Mouse (Mus musculus) lung, embryonic 15.5 days (tissue): Measurements from ENCODE around the gene Srebf2. TPM values are rescaled to one million over a fixed set of nuclear protein-coding genes. Genes with fewer than 3 reads are reported as not detected.

Experiments
- ATAC-seq: fragments of 200-750 bp; cut with Nextera tagmentation; 2 replicates; pipeline ENCODE4 v1.8.0; 2017; ENCODE audit warnings: moderate number of reproducible peaks, borderline replicate concordance; ENCODE audit not compliant: low FRiP score, low TSS enrichment; ENCODE audit errors: extremely low read depth
- H3K27ac ChIP-seq: fragments of 300-500 bp; sonication (generic); 2 replicates; pipeline ENCODE4 v1.5.1; 2015; ENCODE audit warnings: moderate library complexity, mild to moderate bottlenecking, inconsistent platforms
- H3K27me3 ChIP-seq: fragments of 300-500 bp; sonication (generic); 2 replicates; pipeline ENCODE4 v1.6.1; 2015; ENCODE audit warnings: inconsistent platforms
- H3K36me3 ChIP-seq: fragments of 300-500 bp; sonication (generic); 2 replicates; pipeline ENCODE4 v1.6.1; 2015; ENCODE audit warnings: inconsistent platforms
- H3K4me1 ChIP-seq: fragments of 300-500 bp; sonication (generic); 2 replicates; pipeline ENCODE4 v1.6.1; 2015; ENCODE audit warnings: inconsistent platforms
- H3K4me2 ChIP-seq: fragments of 300-500 bp; sonication (generic); 2 replicates; pipeline ENCODE4 v1.6.1; 2015; ENCODE audit warnings: inconsistent platforms, mild to moderate bottlenecking, moderate library complexity
- H3K4me3 ChIP-seq: fragments of 300-500 bp; sonication (generic); 2 replicates; pipeline ENCODE4 v1.5.1; 2015; ENCODE audit warnings: mild to moderate bottlenecking, inconsistent platforms
- H3K9ac ChIP-seq: fragments of 300-500 bp; sonication (generic); 2 replicates; pipeline ENCODE4 v1.6.1; 2015; ENCODE audit warnings: inconsistent platforms
- H3K9me3 ChIP-seq: fragments of 300-500 bp; sonication (generic); 2 replicates; pipeline ENCODE4 v1.6.1; 2016; ENCODE audit warnings: inconsistent platforms
- WGBS: fragments of 180-500 bp; shearing (Covaris S2); methylation state at CpG from one replicate; pipeline ENCODE4 v1.1.7; 2015; 5-methylcytosine and 5-hydroxymethylcytosine counted together
- polyA plus RNA-seq: library from polyadenylated mRNA; unstranded; fragments of >200 nt; fragmentation: Nextera tagmentation; extraction: Ambion mirVana; gene quantifications from 2 replicates; pipeline ENCODE4 v1.2.1, GENCODE M21; 2015

Srebf2 gene
- polyA plus RNA-seq, 1 experiment from 2014 or later, result 132 TPM

DNA sequence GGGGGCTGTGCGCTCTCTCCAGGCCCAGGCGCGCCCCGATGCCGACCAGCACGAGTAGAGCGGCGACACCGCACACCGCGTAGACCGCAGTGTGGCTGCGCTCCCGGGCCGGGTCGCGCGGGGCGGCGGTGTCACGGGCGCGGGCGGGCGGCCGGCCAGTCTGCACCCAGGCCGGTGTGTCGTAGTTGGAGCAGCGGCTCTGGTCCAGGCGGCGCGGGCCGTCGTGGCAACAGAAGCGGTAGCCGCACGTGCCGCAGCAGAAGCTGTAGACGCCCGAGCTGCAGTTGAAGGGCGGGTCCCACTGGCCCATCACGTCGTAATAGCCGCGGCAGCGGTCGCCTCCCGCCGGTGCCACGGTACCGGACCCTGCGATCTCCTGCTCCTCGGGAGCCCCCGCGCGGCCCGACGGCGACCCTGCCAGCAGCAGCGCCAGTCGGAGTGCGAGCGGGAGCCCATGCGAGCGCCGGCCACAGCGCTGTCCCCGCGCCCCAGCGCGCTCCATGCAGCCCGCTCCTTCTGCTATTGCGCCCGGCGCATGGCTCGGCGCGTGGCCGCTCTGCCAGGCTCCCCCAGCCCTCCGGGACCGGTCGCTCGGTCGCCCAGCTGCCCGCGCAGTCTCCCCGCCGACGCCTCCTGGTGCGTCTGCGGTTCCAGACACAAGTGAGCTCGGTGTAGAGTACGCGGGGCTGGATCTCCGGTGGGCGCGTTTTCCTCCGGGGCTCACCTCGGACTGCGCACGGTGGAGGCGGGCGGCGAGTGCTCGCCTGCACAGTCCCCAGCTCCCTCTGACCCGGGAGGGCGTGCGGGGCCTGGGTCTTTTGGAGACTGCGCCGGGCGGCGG, 65.2 kb downstream of the Srebf2 start:
- peak overlapping the region; percentile 29; the same call in 1 of the 2 replicates for H3K9ac ChIP-seq

DNA sequence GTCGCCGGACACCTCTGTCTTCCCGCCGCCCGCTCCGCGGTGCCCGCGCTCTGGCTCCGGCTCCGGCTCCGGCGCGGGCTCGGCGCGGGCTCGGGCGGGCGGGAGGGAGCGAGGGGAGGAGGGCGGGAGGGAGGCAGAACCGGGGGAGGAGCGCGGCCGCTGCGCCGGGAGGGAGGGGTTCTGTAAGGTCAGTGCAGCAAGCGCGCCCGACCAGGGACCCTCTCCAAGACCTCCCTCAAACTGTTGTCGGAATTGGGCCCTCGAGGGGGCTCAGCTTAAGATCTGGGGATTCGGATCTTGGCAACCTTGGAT, 65.7 kb downstream of the Srebf2 start, which contains the start of gene Shisa8:
Gene Shisa8, minus strand, starts transcription at position 64 of the 312 bp plus-strand sequence.
- no peak for ATAC-seq
- Histone ChIP-seq H3K4me1 (peaks cover 21% of the 10 kb centered on the region), H3K27me3 (peaks cover 94% of the 10 kb centered on the region), H3K9me3 (no peaks in the 10 kb centered on the region), H3K27ac (no peak within 1 kb of the TSS), H3K4me3 (peak within 1 kb of the TSS; percentile 44), H3K4me2 (peak within 1 kb of the TSS; percentile 85), H3K36me3 (no peaks in the 10 kb centered on the region), H3K9ac (peak within 1 kb of the TSS; percentile 29; the same call in 1 of the 2 replicates)
- 0% methylated on average over 11 of the region's 34 CpGs for WGBS

More for the DNA sequence above, 65.2 kb downstream of the Srebf2 start:
- peak overlapping the region; percentile 85 for H3K4me2 ChIP-seq
- no peak overlapping the region for H3K27ac ChIP-seq
- peaks cover 23% of the 10 kb centered on the region for H3K4me1 ChIP-seq
- peak overlapping the region; percentile 44 for H3K4me3 ChIP-seq
- peak; percentile 52; the same call in 1 of the 2 replicates for ATAC-seq
- peaks cover 97% of the 10 kb centered on the region for H3K27me3 ChIP-seq
- H3K9me3 ChIP-seq, result no peaks in the 10 kb centered on the region
- under 1% methylated on average over 107 of the region's 112 CpGs for WGBS
- no peaks in the 10 kb centered on the region for H3K36me3 ChIP-seq

DNA sequence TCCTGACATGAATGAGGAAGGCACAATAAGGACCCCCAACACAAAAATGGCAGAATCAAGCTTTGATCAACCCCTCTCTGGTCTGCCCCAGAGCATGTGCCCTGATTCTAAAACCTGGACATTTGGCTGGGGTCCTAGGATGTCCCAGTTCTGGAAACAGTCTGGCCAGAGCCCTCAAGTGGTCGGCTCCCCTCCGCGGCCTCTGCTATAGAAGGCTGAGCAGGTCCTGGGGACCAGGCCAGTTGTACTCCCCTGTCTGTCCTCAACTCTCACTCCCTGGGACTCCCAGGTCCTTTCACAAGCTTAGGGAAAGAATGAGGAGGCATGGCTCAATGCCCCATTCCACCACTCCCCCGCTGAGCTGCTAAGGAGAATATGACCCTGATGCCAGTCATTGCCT, 66.2 kb downstream of the Srebf2 start:
- no peak for ATAC-seq
- Histone ChIP-seq H3K9me3 (no peaks in the 10 kb centered on the region), H3K36me3 (no peaks in the 10 kb centered on the region), H3K4me2 (peak overlapping the region; percentile 85; the same call in 1 of the 2 replicates), H3K4me3 (peak overlapping the region; percentile 44; the same call in 1 of the 2 replicates), H3K9ac (no peak overlapping the region), H3K27ac (no peak overlapping the region), H3K27me3 (peaks cover 89% of the 10 kb centered on the region), H3K4me1 (peaks cover 21% of the 10 kb centered on the region)
- 9% methylated on average over 4 of the region's 4 CpGs for WGBS

DNA sequence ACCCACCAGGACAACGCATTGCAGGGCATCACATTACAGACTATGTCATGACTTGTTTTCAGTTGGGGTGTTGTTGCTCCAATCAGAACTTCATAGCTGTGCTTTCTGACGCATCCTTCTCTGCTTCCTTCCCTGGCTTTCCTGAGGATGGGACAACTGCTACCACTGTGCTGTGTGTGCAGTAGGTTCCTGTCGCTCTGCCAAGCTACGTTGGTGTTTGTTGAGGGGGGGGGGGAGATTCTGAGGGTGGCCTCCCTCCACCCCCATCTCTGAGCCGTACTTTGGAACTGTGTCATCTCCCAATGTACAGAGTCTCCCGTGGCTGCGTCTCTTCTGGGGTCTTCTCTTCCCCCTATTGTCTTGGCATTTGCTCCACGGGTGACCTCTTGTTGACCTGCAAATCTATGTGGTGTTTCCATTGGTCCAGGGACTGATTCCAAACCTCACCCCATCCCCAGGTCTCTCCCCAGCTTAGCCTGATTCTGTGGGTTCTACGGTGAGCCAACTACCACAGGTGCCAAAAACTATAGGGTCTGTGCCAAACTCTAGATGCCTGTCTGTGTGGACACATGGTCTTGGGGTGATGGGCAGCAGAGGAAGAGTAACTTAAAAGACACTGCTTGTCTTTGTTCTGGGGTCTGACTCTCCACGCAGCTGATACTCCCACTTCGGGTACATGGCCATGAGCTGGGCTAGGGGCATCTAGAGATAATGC, 68.5 kb downstream of the Srebf2 start:
- no peak for ATAC-seq
- no peaks in the 10 kb centered on the region for H3K9me3 ChIP-seq
- peaks cover 21% of the 10 kb centered on the region for H3K4me1 ChIP-seq
- WGBS, result 31% methylated on average over 11 of the region's 11 CpGs
- no peak overlapping the region for H3K4me2 ChIP-seq
- no peaks in the 10 kb centered on the region for H3K36me3 ChIP-seq
- H3K27ac ChIP-seq, result no peak overlapping the region
- H3K9ac ChIP-seq, result no peak overlapping the region
- H3K4me3 ChIP-seq, result no peak overlapping the region
- peaks cover 77% of the 10 kb centered on the region for H3K27me3 ChIP-seq

DNA sequence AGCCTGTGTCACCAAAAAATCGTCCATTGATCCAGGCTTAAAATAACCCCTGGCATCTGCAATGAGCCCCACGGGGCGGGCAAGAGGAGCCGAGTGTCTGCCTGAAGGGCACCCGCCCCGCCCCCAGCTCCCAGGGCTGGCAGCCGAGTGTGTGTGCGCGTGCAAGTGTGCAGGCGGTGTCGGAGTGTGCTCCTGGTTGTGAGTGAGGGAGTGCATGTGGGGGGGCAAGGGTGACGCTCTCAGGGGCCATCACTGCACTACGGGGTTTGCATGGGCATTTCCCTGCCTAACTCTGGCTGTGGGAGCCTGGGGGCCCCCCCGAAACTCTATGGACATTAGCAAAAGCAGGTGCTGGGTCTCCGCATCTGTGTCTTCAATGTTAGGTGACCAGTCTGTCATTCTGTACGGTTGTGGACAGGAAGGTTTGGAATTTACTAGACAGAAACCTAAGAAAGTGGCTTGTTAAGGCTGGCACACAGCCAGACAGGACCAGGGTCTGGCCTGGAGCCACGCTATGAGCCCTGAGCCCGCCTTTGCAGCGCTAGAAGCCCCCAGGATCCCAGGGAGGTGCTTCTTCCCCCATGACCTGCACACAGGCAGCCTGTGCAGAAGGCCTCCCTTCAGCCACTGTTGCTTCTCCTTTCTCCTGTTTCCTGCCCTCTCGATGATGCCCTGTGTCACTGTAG, 69.3 kb downstream of the Srebf2 start:
- no peak overlapping the region for H3K27ac ChIP-seq
- peaks cover 69% of the 10 kb centered on the region for H3K27me3 ChIP-seq
- H3K36me3 ChIP-seq, result no peaks in the 10 kb centered on the region
- WGBS, result 44% methylated on average over 20 of the region's 20 CpGs
- H3K4me2 ChIP-seq, result no peak overlapping the region
- H3K9me3 ChIP-seq, result no peaks in the 10 kb centered on the region
- no peak overlapping the region for H3K4me3 ChIP-seq
- H3K4me1 ChIP-seq, result peaks cover 21% of the 10 kb centered on the region
- ATAC-seq, result no peak
- H3K9ac ChIP-seq, result no peak overlapping the region

DNA sequence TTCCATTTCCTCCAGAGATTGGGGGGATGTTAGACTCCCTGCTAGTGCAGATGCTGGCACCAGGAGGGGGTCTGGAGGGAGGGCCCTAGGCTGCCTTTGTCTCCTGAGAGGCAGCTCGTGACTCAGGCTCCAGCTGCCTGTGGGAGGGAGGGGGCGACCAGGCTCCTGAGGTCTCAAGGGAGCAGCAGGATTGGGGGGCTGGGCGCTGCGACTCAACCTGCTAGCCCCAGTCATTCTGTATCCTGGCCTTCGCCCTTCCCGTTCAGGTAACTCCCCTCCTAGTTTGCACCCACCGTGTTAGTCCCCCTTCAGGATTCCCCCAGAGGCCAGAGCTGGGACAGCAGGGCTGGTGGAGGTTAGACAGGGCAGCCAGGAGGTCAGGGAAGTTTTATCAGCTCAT, 70.1 kb downstream of the Srebf2 start:
- WGBS, result 24% methylated on average over 7 of the region's 7 CpGs
- no peak overlapping the region for H3K4me2 ChIP-seq
- H3K4me1 ChIP-seq, result peaks cover 14% of the 10 kb centered on the region
- H3K4me3 ChIP-seq, result no peak overlapping the region
- H3K27ac ChIP-seq, result no peak overlapping the region
- H3K36me3 ChIP-seq, result no peaks in the 10 kb centered on the region
- H3K9ac ChIP-seq, result no peak overlapping the region
- H3K27me3 ChIP-seq, result peaks cover 62% of the 10 kb centered on the region
- ATAC-seq, result no peak
- no peaks in the 10 kb centered on the region for H3K9me3 ChIP-seq

DNA sequence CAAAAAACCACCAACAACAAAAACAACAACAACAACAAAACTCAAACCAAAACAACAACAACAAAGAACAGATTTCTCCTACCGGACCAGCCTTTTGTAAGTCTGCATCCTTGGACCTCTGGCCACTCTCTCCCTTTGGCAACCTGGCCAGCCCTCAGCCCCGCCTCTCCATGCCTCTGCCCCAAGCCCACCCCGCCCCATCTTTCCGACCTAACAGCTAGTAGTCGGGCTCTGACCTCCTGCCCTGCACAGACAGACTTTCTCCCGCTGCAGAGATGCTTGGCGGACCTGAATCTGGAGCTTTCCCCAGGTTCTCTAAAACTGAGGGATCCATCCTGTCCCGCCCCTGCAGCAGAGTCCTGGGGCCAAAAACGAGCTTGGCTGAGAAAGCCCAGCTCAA, 71.0 kb downstream of the Srebf2 start:
- H3K9me3 ChIP-seq, result no peaks in the 10 kb centered on the region
- H3K36me3 ChIP-seq, result no peaks in the 10 kb centered on the region
- no peak overlapping the region for H3K4me3 ChIP-seq
- ATAC-seq, result no peak
- no peak overlapping the region for H3K27ac ChIP-seq
- 29% methylated on average over 9 of the region's 9 CpGs for WGBS
- peaks cover 55% of the 10 kb centered on the region for H3K27me3 ChIP-seq
- 0 out of 2 replicates have a peak, but pooled peaks cover 6% of the 10 kb centered on the region for H3K4me1 ChIP-seq
- H3K9ac ChIP-seq, result no peak overlapping the region
- no peak overlapping the region for H3K4me2 ChIP-seq

DNA sequence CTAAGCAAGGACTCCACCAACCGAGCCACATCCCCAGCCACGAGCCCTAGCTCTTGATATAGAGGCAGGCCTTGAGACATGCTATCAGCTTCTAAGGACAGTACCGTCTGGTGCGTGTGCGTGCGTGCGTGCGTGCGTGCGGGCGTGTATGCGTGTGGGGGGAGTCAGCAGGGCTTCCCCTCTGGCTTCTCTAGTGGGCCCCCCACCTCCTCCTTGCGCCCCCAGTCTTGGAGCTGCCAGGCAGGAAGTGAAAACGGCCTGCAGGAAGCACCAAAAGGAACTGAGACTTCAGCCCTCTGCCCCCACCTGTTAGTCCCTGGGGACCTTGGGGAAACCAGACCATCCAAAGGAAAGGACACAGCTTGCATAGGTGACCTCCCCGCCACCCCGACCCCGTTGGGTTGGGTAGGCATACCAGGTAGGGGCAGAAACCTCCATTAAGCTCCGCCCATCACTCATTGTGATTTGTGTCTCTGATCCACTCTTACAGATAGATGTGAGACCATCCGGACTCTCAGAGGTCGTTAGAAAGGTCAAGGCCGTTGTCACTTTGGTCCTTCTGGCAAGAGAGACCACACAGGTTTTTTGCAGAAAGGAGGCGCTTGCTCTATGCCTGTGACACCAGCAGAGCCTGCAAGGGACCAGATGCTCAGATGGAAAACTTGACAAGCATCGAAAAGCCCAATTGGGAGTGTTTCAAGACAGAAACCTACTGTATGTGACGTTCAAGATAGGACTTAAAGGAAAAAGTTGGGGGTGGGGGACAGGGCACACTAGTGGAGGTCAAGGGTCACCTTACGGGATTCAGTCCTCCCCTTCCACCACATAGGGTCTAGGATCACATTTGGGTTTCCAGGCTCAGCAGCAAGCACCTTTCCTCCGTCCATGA, 72.0 kb downstream of the Srebf2 start:
- 71% methylated on average over 26 of the region's 26 CpGs for WGBS
- Histone ChIP-seq H3K9ac (no peak overlapping the region), H3K9me3 (no peaks in the 10 kb centered on the region), H3K4me3 (no peak overlapping the region), H3K27me3 (peaks cover 54% of the 10 kb centered on the region), H3K4me1 (peaks cover 10% of the 10 kb centered on the region), H3K27ac (no peak overlapping the region), H3K36me3 (no peaks in the 10 kb centered on the region), H3K4me2 (no peak overlapping the region)
- no peak for ATAC-seq

DNA sequence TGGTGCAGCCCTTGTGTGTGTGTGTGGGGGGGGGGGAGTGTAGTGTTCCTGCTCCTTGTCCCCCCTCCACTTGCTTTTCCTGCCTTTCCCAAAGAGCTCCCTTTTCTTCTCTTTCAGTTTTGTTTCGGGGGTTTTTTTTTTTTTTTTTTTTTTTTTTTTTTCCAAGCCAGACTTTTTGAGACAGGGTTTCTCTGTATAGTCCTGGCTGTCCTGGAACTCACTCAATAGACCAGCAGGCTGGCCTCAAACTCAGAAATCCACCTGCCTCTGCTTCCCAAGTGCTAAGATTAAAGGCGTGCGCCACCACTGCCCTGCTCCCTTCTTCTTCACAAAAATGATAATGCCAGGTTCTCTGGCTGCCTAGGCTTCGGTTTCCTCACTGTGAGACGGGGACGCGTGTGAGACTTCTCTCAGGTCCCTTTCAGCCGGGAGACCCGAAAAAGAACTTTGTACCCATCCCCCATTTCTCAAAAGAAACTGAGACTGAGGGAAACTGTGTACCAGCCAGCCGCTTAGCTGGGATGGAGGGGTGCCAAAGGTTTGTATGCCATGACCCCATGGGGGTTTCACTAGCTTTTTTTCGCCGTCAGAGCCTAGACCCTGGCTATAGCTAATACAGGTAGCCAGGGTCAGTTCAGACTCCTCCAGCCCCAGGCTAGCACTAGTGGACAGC, 73.2 kb downstream of the Srebf2 start:
- Histone ChIP-seq H3K4me3 (no peak overlapping the region), H3K4me1 (peaks cover 17% of the 10 kb centered on the region), H3K36me3 (no peaks in the 10 kb centered on the region), H3K27ac (no peak overlapping the region), H3K9ac (no peak overlapping the region), H3K27me3 (peaks cover 57% of the 10 kb centered on the region), H3K9me3 (no peaks in the 10 kb centered on the region), H3K4me2 (no peak overlapping the region)
- ATAC-seq, result no peak
- 75% methylated on average over 11 of the region's 12 CpGs for WGBS

DNA sequence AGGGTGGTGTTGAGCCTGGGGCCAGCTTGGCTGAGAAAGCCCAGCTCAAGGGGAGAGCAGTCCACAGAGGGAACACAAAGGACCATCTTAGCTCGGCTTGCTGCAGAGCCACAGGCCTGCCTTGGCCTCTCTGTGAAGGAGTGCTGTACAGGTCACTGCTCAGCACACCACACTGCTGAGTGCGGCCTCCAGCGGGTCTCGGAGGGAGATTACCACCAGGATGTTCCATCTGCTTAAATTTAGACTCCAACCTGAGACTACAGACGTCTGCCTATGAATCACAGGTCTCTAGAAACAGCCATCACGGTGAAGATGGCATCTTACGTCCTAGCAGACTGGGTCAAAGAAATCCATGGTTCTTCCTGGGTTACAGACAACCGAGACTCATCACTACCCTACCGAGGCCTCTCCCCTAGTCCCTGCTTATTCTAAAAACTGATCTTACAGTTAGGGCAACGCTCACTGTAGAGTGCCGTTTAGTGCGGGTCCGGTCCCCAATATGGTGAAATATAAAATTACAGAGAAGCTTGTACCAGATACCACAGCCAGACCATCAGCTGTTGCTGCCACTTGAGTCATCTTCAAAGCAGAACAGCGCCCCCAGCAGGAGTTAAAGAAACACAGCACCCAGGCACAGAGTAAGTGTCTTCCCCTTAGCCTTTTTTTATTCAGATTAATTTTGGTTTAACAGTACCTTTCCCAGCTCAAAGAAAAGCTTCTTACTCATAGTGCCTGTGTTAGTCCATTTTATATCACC, 74.3 kb downstream of the Srebf2 start:
- no peak overlapping the region for H3K27ac ChIP-seq
- H3K4me2 ChIP-seq, result no peak overlapping the region
- H3K27me3 ChIP-seq, result peaks cover 51% of the 10 kb centered on the region
- H3K36me3 ChIP-seq, result no peaks in the 10 kb centered on the region
- no peak overlapping the region for H3K9ac ChIP-seq
- 65% methylated on average over 14 of the region's 14 CpGs for WGBS
- H3K4me3 ChIP-seq, result no peak overlapping the region
- H3K9me3 ChIP-seq, result no peaks in the 10 kb centered on the region
- H3K4me1 ChIP-seq, result peaks cover 12% of the 10 kb centered on the region
- no peak for ATAC-seq
